Mouse (Mus musculus) cerebellum, postnatal 4 days (tissue): ENCODE results near the gene Phox2a.
A peak's percentile ranks its signal among the peaks of the same experiment; 100 is the strongest.

Experiments used
- DNase-seq, 2 experiments: peaks; one replicate each; pipeline ENCODE4 v3.0.0; 2022; ENCODE audit warnings: low spot score in 2 of 2, mixed read lengths in 1 of 2

Phox2a gene

GRCm38 (mm10) chr7:101817861-101818401, at the start of gene Phox2a:
Gene Phox2a (plus strand): TSS chr7:101818313.
- DNase-seq: no peak

- DNase-seq: no peak
Measured at GRCm38 (mm10) chr7:101770051-101770450, 48.1 kb upstream of the Phox2a start.

- DNase-seq: no peak
Measured at GRCm38 (mm10) chr7:101771604-101772003, 46.5 kb upstream of the Phox2a start.

GRCm38 (mm10) chr7:101772687-101773086, 45.4 kb upstream of the Phox2a start:
- DNase-seq: peak in 1 of 2 experiments; percentile 16

- DNase-seq: no peak
Measured at GRCm38 (mm10) chr7:101777053-101777452, 41.1 kb upstream of the Phox2a start.

- no peak for DNase-seq
Measured at GRCm38 (mm10) chr7:101820295-101821030, 2.4 kb downstream of the Phox2a start.

GRCm38 (mm10) chr7:101821571-101822501, 3.7 kb downstream of the Phox2a start:
- peak in 1 of 2 experiments; percentile 21 for DNase-seq

- DNase-seq: no peak
Measured at GRCm38 (mm10) chr7:101822836-101823757, 5.0 kb downstream of the Phox2a start.

- DNase-seq: no peak
Measured at GRCm38 (mm10) chr7:101823758-101824630, 5.9 kb downstream of the Phox2a start.

- DNase-seq: no peak
Measured at GRCm38 (mm10) chr7:101830373-101830772, 12.3 kb downstream of the Phox2a start.

- DNase-seq: no peak
Measured at GRCm38 (mm10) chr7:101831437-101831836, 13.3 kb downstream of the Phox2a start.

GRCm38 (mm10) chr7:101832372-101832771, 14.3 kb downstream of the Phox2a start:
- DNase-seq: no peak

GRCm38 (mm10) chr7:101833352-101833751, 15.2 kb downstream of the Phox2a start:
- DNase-seq: no peak

- DNase-seq: peak in 1 of 2 experiments; percentile 33
Measured at GRCm38 (mm10) chr7:101833916-101834584, 15.9 kb downstream of the Phox2a start.

- DNase-seq: no peak
Measured at GRCm38 (mm10) chr7:101834903-101835302, 16.8 kb downstream of the Phox2a start.

GRCm38 (mm10) chr7:101835457-101836109, 17.5 kb downstream of the Phox2a start:
- no peak for DNase-seq

- peak in 1 of 2 experiments; percentile 55 for DNase-seq
Measured at GRCm38 (mm10) chr7:101836271-101837153, 18.4 kb downstream of the Phox2a start.

GRCm38 (mm10) chr7:101837154-101837605, 19.1 kb downstream of the Phox2a start:
- DNase-seq: peak in 1 of 2 experiments; percentile 22
